Mouse (Mus musculus) G1E (cell line): ENCODE data around the gene Arhgef2.

ENCODE experiments used
- CTCF ChIP-seq: IDR thresholded peaks from 2 replicates; pipeline ENCODE4 v1.5.1; 2012; ENCODE audit warnings: low read depth, low read length, inconsistent platforms, mixed read lengths
- TAL1 ChIP-seq: conservative IDR thresholded peaks from 2 replicates; pipeline ENCODE4 v1.6.1; 2012; ENCODE audit warnings: low read depth, low read length, inconsistent platforms, mixed read lengths

DNA sequence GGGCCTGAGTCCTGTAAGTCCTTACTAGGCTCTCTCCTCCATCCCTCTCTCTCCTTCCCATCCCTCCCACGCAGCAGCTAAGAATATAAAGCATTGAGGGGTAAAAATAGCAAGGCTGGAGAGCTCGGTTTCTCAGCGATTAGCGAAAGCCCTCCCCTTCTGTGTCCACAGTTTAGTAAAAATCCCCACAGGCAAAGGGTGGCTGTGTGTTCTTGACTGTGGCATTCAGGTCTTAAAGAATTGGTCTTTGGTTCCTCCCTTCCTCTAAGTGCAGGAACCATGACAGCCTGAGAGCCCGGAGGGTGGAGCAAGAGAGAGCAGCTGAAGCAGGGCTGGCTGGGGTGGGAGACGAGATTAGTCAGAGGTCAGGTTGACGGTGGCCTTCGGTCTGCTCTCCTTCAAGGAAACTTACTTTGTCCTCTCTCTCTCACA is 30.8 kb downstream of the Arhgef2 start:
- TF ChIP-seq CTCF (no peak), TAL1 (no peak)
